Mouse (Mus musculus) layer of hippocampus, postnatal 14 days (tissue): ENCODE data around the gene Slc35a5. TPM values are rescaled to one million over a fixed set of nuclear protein-coding genes. Genes with fewer than 3 reads are reported as not detected.

ENCODE experiments used
- DNase-seq, 2 experiments: peaks; one replicate each; pipeline ENCODE4 v3.0.0; 2021 to 2022; ENCODE audit warnings: low spot score in 2 of 2, mixed read lengths in 1 of 2
- total RNA-seq, 2 experiments: library from RNA; stranded (reverse); gene quantifications; 2 replicates each; pipeline ENCODE4 v1.2.3; 2021

The Slc35a5 gene
- total RNA-seq, 2 experiments from 2014 or later, result 53.8 to 54.7 TPM

GRCm38 (mm10) chr16:45118760-45119159 lies 39.7 kb downstream of the Slc35a5 start:
- no peak for DNase-seq

GRCm38 (mm10) chr16:45117200-45117599 lies 41.3 kb downstream of the Slc35a5 start:
- DNase-seq, result no peak

GRCm38 (mm10) chr16:45110498-45110897 lies 48.0 kb downstream of the Slc35a5 start:
- DNase-seq, result no peak

- no peak for DNase-seq
These were observed 50.2 kb downstream of the Slc35a5 start for GRCm38 (mm10) chr16:45108203-45108878.

GRCm38 (mm10) chr16:45104993-45105392 lies 53.5 kb downstream of the Slc35a5 start:
- DNase-seq, result no peak

- DNase-seq, result no peak
These were observed 57.6 kb downstream of the Slc35a5 start for GRCm38 (mm10) chr16:45100892-45101291.

- peak in 1 of 2 experiments; percentile 48 for DNase-seq
These were observed 59.7 kb downstream of the Slc35a5 start for GRCm38 (mm10) chr16:45098886-45099210.

- peak in 1 of 2 experiments; percentile 28 for DNase-seq
These were observed 60.2 kb downstream of the Slc35a5 start for GRCm38 (mm10) chr16:45098186-45098885.

- DNase-seq, result no peak
These were observed 61.0 kb downstream of the Slc35a5 start for GRCm38 (mm10) chr16:45097467-45097866.

GRCm38 (mm10) chr16:45095561-45096482 lies 62.7 kb downstream of the Slc35a5 start:
- DNase-seq, result peak in 1 of 2 experiments; percentile 66

GRCm38 (mm10) chr16:45095030-45095429 lies 63.5 kb downstream of the Slc35a5 start:
- DNase-seq, result no peak

GRCm38 (mm10) chr16:45094136-45094756 lies 64.3 kb downstream of the Slc35a5 start:
- DNase-seq, result no peak

- no peak for DNase-seq
These were observed 65.3 kb downstream of the Slc35a5 start, which contains the start of gene Ccdc80 for GRCm38 (mm10) chr16:45093137-45093731. Gene Ccdc80 (plus strand): TSS chr16:45093402.

- DNase-seq, result peak; percentile 68 to 82
These were observed 68.5 kb downstream of the Slc35a5 start for GRCm38 (mm10) chr16:45090005-45090404.

Other genes with a start within 250 kb of the Slc35a5 start
- gene Cd200r3, start 215.0 kb downstream of the Slc35a5 start, total RNA-seq, result under 1 TPM in 1 of 2 experiments, not detected in 1; 0.32 TPM
- gene Ccdc80, start 65.3 kb downstream of the Slc35a5 start, total RNA-seq, result 1 to 10 TPM; 6.5 to 9.8 TPM
- gene Atg3, start 79 bp upstream of the Slc35a5 start, total RNA-seq, result 10 to 100 TPM; 43.2 to 45.1 TPM
- gene Btla, start 65.6 kb upstream of the Slc35a5 start, total RNA-seq, result under 1 TPM; 0.23 to 0.31 TPM